Mouse (Mus musculus) cerebellum, postnatal 10 days (tissue): Measurements from ENCODE around the gene Hsd17b11.
"Not testable (repeated sequence)": the region's sequence is repeated elsewhere in the genome, so short reads cannot be mapped to it uniquely, and the experiment has no call there.

ENCODE experiments used
- DNase-seq, 2 experiments: peaks; one replicate each; pipeline ENCODE4 v3.0.0; 2021; ENCODE audit warnings: mixed read lengths in 2 of 2

Gene Hsd17b11

GRCm38 (mm10) chr5:103977907-103978570 lies 43.7 kb downstream of the Hsd17b11 start:
- no peak for DNase-seq

GRCm38 (mm10) chr5:103977297-103977696 lies 44.4 kb downstream of the Hsd17b11 start, which contains the start of gene Hsd17b13:
Gene Hsd17b13, minus strand, starts transcription at chr5:103977410.
- no peak for DNase-seq

- DNase-seq = no peak
Observed at GRCm38 (mm10) chr5:103975736-103976135, 46.0 kb downstream of the Hsd17b11 start.

GRCm38 (mm10) chr5:103972801-103973200 lies 48.9 kb downstream of the Hsd17b11 start:
- no peak for DNase-seq

GRCm38 (mm10) chr5:103972379-103972778 lies 49.3 kb downstream of the Hsd17b11 start:
- no peak for DNase-seq

GRCm38 (mm10) chr5:103971051-103971450 lies 50.7 kb downstream of the Hsd17b11 start:
- no peak for DNase-seq

- DNase-seq = no peak
Observed at GRCm38 (mm10) chr5:103962935-103963429, 58.7 kb downstream of the Hsd17b11 start.

- peak; percentile 62 to 67 for DNase-seq
Observed at GRCm38 (mm10) chr5:103954638-103955037, 67.1 kb downstream of the Hsd17b11 start.

- DNase-seq = peak; percentile 74 to 77
Observed at GRCm38 (mm10) chr5:103953135-103954083, 68.3 kb downstream of the Hsd17b11 start.

GRCm38 (mm10) chr5:103950138-103950537 lies 71.6 kb downstream of the Hsd17b11 start:
- not testable (repeated sequence) for DNase-seq

GRCm38 (mm10) chr5:103943183-103943582 lies 78.5 kb downstream of the Hsd17b11 start:
- DNase-seq = no peak

GRCm38 (mm10) chr5:103939856-103940255 lies 81.9 kb downstream of the Hsd17b11 start:
- no peak for DNase-seq
